Mouse (Mus musculus): ENCODE results near the gene Dtd2. TPM values are rescaled to one million over a fixed set of nuclear protein-coding genes. Genes with fewer than 3 reads are reported as not detected.

Gene Dtd2
- total and polyA plus RNA-seq, 3 experiments: 4.4 to 5.9 (median 5.5) TPM

- Histone ChIP-seq H3K4me1 (ENCODE audit: control insufficient read depth, insufficient read depth, low read length) (peaks cover 6% of the 10 kb centered on the region), H3K27me3 (ENCODE audit: control insufficient read depth, insufficient read depth, low read length) (no peaks in the 10 kb centered on the region), H3K27ac (peak overlapping the region; percentile 42; the same call in 1 of the 2 replicates), H3K36me3 (ENCODE audit: control insufficient read depth, insufficient read depth, low read length) (no peaks in the 10 kb centered on the region), H3K4me3 (no peak overlapping the region), H3K79me2 (replicated peaks; ENCODE audit: control insufficient read depth, insufficient read depth, low read length) (no peaks in the 10 kb centered on the region), H3K9ac (ENCODE audit: low read depth, low read length) (no peak overlapping the region)
- 59% methylated on average over 3 of the region's 3 CpGs for WGBS
- no peak for DNase-seq
- TF ChIP-seq EP300 (IDR thresholded peaks at IDR 0.05; ENCODE audit: insufficient read depth, low read depth, low read length) (no peak), POLR2A (IDR thresholded peaks at IDR 0.05; ENCODE audit: insufficient read depth, low read depth, low read length) (no peak)
- intact Hi-C loops (cut with DNase I): loop anchor here (2.0 kb wide), 1 partner anchor 14 kb away; the partner anchor contains the start of gene Heatr5a
Measured at GRCm38 (mm10) chr12:51985163-51985748, 21.0 kb downstream of the Dtd2 start.

- no peak overlapping the region for H3K9ac ChIP-seq (ENCODE audit: low read depth, low read length)
- no peak for TF ChIP-seq CTCF (IDR thresholded peaks at IDR 0.05)
- TF ChIP-seq EP300 (IDR thresholded peaks at IDR 0.05; ENCODE audit: insufficient read depth, low read depth, low read length): no peak
- TF ChIP-seq POLR2A (IDR thresholded peaks at IDR 0.05; ENCODE audit: insufficient read depth, low read depth, low read length): no peak
Measured at GRCm38 (mm10) chr12:51983625-51984024, 22.7 kb downstream of the Dtd2 start.

GRCm38 (mm10) chr12:51976531-51976930 lies 29.8 kb downstream of the Dtd2 start:
- Histone ChIP-seq H3K36me3 (ENCODE audit: control insufficient read depth, insufficient read depth, low read length) (peaks cover 3% of the 10 kb centered on the region; the same call in 1 of the 2 replicates), H3K9ac (ENCODE audit: low read depth, low read length) (no peak overlapping the region), H3K4me3 (no peak overlapping the region), H3K27me3 (ENCODE audit: control insufficient read depth, insufficient read depth, low read length) (no peaks in the 10 kb centered on the region), H3K4me1 (ENCODE audit: control insufficient read depth, insufficient read depth, low read length) (peaks cover 1% of the 10 kb centered on the region; the same call in 1 of the 2 replicates), H3K27ac (peak overlapping the region; percentile 54), H3K79me2 (replicated peaks; ENCODE audit: control insufficient read depth, insufficient read depth, low read length) (no peaks in the 10 kb centered on the region)
- intact Hi-C loops (cut with DNase I): no loop called here
- DNase-seq: peak; percentile 27 to 30
- 58% methylated on average over 9 of the region's 9 CpGs for WGBS
- no peak for TF ChIP-seq POLR2A (IDR thresholded peaks at IDR 0.05; ENCODE audit: insufficient read depth, low read depth, low read length)
- TF ChIP-seq EP300 (IDR thresholded peaks at IDR 0.05; ENCODE audit: insufficient read depth, low read depth, low read length): no peak
- TF ChIP-seq CTCF (IDR thresholded peaks at IDR 0.05): no peak

More at GRCm38 (mm10) chr12:51983625-51984024, 22.7 kb downstream of the Dtd2 start:
- H3K27ac ChIP-seq: no peak overlapping the region
- DNase-seq: no peak
- H3K27me3 ChIP-seq (ENCODE audit: control insufficient read depth, insufficient read depth, low read length): no peaks in the 10 kb centered on the region
- H3K4me1 ChIP-seq (ENCODE audit: control insufficient read depth, insufficient read depth, low read length): peaks cover 6% of the 10 kb centered on the region
- H3K4me3 ChIP-seq: no peak overlapping the region
- no peaks in the 10 kb centered on the region for H3K79me2 ChIP-seq (replicated peaks; ENCODE audit: control insufficient read depth, insufficient read depth, low read length)
- intact Hi-C loops (cut with DNase I): loop anchor here (2.0 kb wide), 1 partner anchor 13 kb away; the partner anchor contains the start of gene Heatr5a
- 95% methylated on average over 1 of the region's 1 CpGs for WGBS
- H3K36me3 ChIP-seq (ENCODE audit: control insufficient read depth, insufficient read depth, low read length): no peaks in the 10 kb centered on the region

- Histone ChIP-seq H3K27ac (no peak overlapping the region), H3K27me3 (ENCODE audit: control insufficient read depth, insufficient read depth, low read length) (no peaks in the 10 kb centered on the region), H3K36me3 (ENCODE audit: control insufficient read depth, insufficient read depth, low read length) (peaks cover 3% of the 10 kb centered on the region; the same call in 1 of the 2 replicates), H3K79me2 (replicated peaks; ENCODE audit: control insufficient read depth, insufficient read depth, low read length) (no peaks in the 10 kb centered on the region), H3K4me1 (ENCODE audit: control insufficient read depth, insufficient read depth, low read length) (peaks cover 3% of the 10 kb centered on the region), H3K9ac (ENCODE audit: low read depth, low read length) (no peak overlapping the region), H3K4me3 (no peak overlapping the region)
- no peak for DNase-seq
- TF ChIP-seq POLR2A (IDR thresholded peaks at IDR 0.05; ENCODE audit: insufficient read depth, low read depth, low read length) (no peak), EP300 (IDR thresholded peaks at IDR 0.05; ENCODE audit: insufficient read depth, low read depth, low read length) (no peak), CTCF (IDR thresholded peaks at IDR 0.05) (no peak)
- 97% methylated on average over 1 of the region's 1 CpGs for WGBS
- intact Hi-C loops (cut with DNase I): loop anchor here (2.0 kb wide), 1 partner anchor 26 kb away; no protein-coding TSS in a partner anchor
Measured at GRCm38 (mm10) chr12:51974381-51974780, 31.9 kb downstream of the Dtd2 start.

GRCm38 (mm10) chr12:51972269-51973065 lies 33.8 kb downstream of the Dtd2 start:
- Histone ChIP-seq H3K79me2 (replicated peaks; ENCODE audit: control insufficient read depth, insufficient read depth, low read length) (no peaks in the 10 kb centered on the region), H3K36me3 (ENCODE audit: control insufficient read depth, insufficient read depth, low read length) (peaks cover 6% of the 10 kb centered on the region; the same call in 1 of the 2 replicates), H3K9ac (ENCODE audit: low read depth, low read length) (no peak overlapping the region), H3K27ac (no peak overlapping the region; the same call in 1 of the 2 replicates), H3K4me1 (ENCODE audit: control insufficient read depth, insufficient read depth, low read length) (peaks cover 5% of the 10 kb centered on the region), H3K27me3 (ENCODE audit: control insufficient read depth, insufficient read depth, low read length) (no peaks in the 10 kb centered on the region), H3K4me3 (no peak overlapping the region)
- WGBS: 93% methylated on average over 5 of the region's 5 CpGs
- no peak for DNase-seq
- TF ChIP-seq EP300 (IDR thresholded peaks at IDR 0.05; ENCODE audit: insufficient read depth, low read depth, low read length) (no peak), CTCF (IDR thresholded peaks at IDR 0.05) (peak; percentile 52)
- intact Hi-C loops (cut with DNase I): no loop called here
